Mouse (Mus musculus) kidney, postnatal 0 days (tissue): ENCODE measurements at regions not wholly inside any gene's neighbourhood (a gene's known extent, or its start where the extent isn't known, plus 50 kb on each side); places are given as distances from the start of the nearest gene placed in this dataset.

Experiments
- ATAC-seq: fragments of 200-750 bp; cut with Nextera tagmentation; replicated peaks from 2 replicates; pipeline ENCODE4 v1.8.0; 2017; ENCODE audit warnings: low read depth, moderate number of reproducible peaks, moderate TSS enrichment, moderate library complexity; ENCODE audit not compliant: low FRiP score
- DNase-seq: peaks from one replicate; pipeline ENCODE4 v3.0.0-alpha.2; 2016; ENCODE audit warnings: low spot score
- H3K27ac ChIP-seq: fragments of 300-500 bp; sonication (generic); 2 replicates; pipeline ENCODE4 v1.5.1; 2014; ENCODE audit warnings: mild to moderate bottlenecking
- H3K27me3 ChIP-seq: fragments of 300-500 bp; sonication (generic); 2 replicates; pipeline ENCODE4 v1.6.1; 2014; ENCODE audit warnings: low read length, mixed read lengths; ENCODE audit not compliant: insufficient read depth
- H3K36me3 ChIP-seq: fragments of 300-500 bp; sonication (generic); 2 replicates; pipeline ENCODE4 v1.6.1; 2014; ENCODE audit warnings: low read length, mixed read lengths; ENCODE audit not compliant: insufficient read depth
- H3K4me1 ChIP-seq: fragments of 300-500 bp; sonication (generic); replicated peaks from 2 replicates; pipeline ENCODE4 v1.6.1; 2014; ENCODE audit warnings: antibody characterized with exemption, low read length, mixed read lengths; ENCODE audit not compliant: insufficient read depth
- H3K4me2 ChIP-seq: fragments of 300-500 bp; sonication (generic); 2 replicates; pipeline ENCODE4 v1.6.1; 2014; ENCODE audit warnings: mild to moderate bottlenecking, low read length, moderate library complexity, mixed read lengths
- H3K4me3 ChIP-seq: fragments of 300-500 bp; sonication (generic); replicated peaks from 2 replicates; pipeline ENCODE4 v1.5.1; 2014; ENCODE audit warnings: low read depth, low read length
- H3K9ac ChIP-seq: fragments of 300-500 bp; sonication (generic); 2 replicates; pipeline ENCODE4 v1.6.1; 2014; ENCODE audit warnings: low read depth, low read length
- H3K9me3 ChIP-seq: fragments of 300-500 bp; sonication (generic); replicated peaks from 2 replicates; pipeline ENCODE4 v1.6.1; 2016; ENCODE audit warnings: low read length, inconsistent platforms, mixed read lengths
- CTCF ChIP-seq: IDR thresholded peaks from 2 replicates; pipeline ENCODE4 v1.5.1; 2016; ENCODE audit warnings: antibody characterized with exemption, low read depth, mild to moderate bottlenecking, moderate library complexity
- WGBS: fragments of 180-500 bp; shearing (Covaris S2); extraction: QIAGEN DNeasy Blood & Tissue Kit; methylation state at CpG from one replicate; pipeline ENCODE4 v1.1.7; 2014; 5-methylcytosine and 5-hydroxymethylcytosine counted together

DNA sequence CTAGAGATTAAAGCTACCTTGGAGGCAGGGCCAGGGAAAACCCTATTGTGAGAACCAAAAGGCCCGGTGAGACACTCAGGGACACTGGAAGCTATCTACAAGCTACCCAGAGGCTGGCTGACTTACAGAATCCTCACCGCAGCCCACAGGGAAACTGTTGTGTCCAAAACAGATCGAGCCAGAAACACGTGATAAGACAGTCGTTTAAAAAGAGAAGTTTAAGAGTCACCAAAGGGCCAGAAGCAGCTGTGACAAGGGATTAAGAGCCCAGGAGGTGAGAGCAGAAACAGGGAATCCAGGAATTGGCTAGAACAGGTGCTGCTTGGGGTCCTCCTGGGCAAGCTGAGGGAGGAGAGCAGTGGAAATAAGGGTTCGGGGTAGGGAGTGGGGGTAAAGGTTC lies 73.2 kb upstream of the Eif4g2 start:
- H3K9ac ChIP-seq = no peak overlapping the region
- no peak for TF ChIP-seq CTCF
- no peaks in the 10 kb centered on the region for H3K9me3 ChIP-seq
- no peak overlapping the region for H3K4me2 ChIP-seq
- H3K27ac ChIP-seq = no peak overlapping the region
- H3K36me3 ChIP-seq = no peaks in the 10 kb centered on the region
- DNase-seq = no peak
- 62% methylated on average over 6 of the region's 6 CpGs for WGBS
- H3K4me3 ChIP-seq = no peak overlapping the region
- ATAC-seq = no peak
- H3K27me3 ChIP-seq = no peaks in the 10 kb centered on the region
- H3K4me1 ChIP-seq = no peaks in the 10 kb centered on the region; the same call in 1 of the 2 replicates

DNA sequence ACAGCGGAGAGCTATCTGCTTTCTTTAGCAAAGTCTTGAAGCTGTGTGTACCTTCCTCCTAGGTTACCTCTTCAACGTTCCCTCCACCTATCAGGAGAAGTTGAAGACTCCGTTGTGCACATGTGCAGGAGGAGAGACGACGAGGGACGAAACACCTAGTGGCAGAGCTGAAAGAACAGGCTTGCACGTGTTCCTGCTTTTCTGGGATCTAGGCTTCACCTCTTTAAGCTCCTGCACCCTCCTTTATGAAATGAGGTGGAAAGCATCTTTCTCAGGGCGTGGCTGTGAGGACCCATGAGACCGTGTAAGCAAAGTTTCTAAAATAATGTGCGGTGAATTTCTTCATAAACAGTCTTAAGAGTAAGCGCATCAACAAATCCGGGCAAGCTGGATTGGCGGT lies 71.4 kb upstream of the Eif4g2 start:
- DNase-seq (no peak), ATAC-seq (no peak)
- Histone ChIP-seq H3K36me3 (no peaks in the 10 kb centered on the region), H3K4me2 (no peak overlapping the region), H3K9ac (no peak overlapping the region), H3K4me3 (no peak overlapping the region), H3K27me3 (no peaks in the 10 kb centered on the region), H3K9me3 (no peaks in the 10 kb centered on the region), H3K4me1 (no peaks in the 10 kb centered on the region; the same call in 1 of the 2 replicates), H3K27ac (no peak overlapping the region)
- no peak for TF ChIP-seq CTCF
- 89% methylated on average over 13 of the region's 13 CpGs for WGBS

DNA sequence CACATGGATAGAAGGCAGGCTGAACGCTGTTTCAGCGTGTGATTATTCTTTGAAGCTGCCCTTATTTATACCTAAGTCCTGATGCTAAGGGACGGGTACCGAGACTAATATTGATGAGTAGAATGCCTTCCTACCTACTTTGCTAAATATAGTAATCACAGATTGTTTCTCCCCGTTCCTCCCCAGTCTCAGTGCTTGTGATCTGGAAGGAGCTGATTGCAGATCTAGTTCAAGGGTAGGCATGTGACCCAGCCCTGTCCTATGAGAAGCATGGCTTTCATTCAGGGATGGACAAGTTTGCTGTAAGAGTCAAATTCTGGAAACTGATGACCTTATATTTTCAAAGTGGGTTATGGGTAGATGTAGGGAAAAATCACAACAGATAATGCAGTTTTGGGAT lies 67.7 kb upstream of the Eif4g2 start:
- Histone ChIP-seq H3K27ac (no peak overlapping the region), H3K4me2 (no peak overlapping the region), H3K4me1 (no peaks in the 10 kb centered on the region), H3K36me3 (no peaks in the 10 kb centered on the region), H3K9me3 (no peaks in the 10 kb centered on the region), H3K4me3 (no peak overlapping the region), H3K9ac (no peak overlapping the region), H3K27me3 (no peaks in the 10 kb centered on the region)
- WGBS = 89% methylated on average over 5 of the region's 5 CpGs
- no peak for DNase-seq
- no peak for ATAC-seq
- no peak for TF ChIP-seq CTCF

DNA sequence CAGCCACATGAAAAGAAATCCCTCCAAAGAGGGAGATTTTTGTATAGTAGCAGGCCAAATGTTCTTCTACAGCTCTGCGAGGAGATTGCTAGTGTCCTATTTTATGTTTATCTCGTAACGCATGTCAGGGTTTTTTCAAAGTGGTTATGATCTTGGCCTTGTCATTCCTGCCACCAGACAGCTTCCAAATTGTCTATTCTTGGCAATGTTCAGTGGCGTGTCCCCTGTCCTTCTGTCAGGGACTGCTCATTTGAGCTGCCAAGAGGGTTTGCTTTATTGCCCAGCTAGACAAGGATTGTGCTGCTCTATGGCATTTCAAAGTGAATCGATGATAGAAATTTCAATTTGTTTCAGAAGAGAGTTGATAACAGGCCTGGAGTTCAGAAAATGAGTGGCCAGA lies 67.3 kb upstream of the Eif4g2 start:
- Histone ChIP-seq H3K4me2 (no peak overlapping the region), H3K27ac (no peak overlapping the region), H3K27me3 (no peaks in the 10 kb centered on the region), H3K4me1 (no peaks in the 10 kb centered on the region), H3K9ac (no peak overlapping the region), H3K36me3 (no peaks in the 10 kb centered on the region), H3K4me3 (no peak overlapping the region), H3K9me3 (no peaks in the 10 kb centered on the region)
- TF ChIP-seq CTCF = no peak
- ATAC-seq (no peak), DNase-seq (no peak)
- 80% methylated on average over 5 of the region's 5 CpGs for WGBS

DNA sequence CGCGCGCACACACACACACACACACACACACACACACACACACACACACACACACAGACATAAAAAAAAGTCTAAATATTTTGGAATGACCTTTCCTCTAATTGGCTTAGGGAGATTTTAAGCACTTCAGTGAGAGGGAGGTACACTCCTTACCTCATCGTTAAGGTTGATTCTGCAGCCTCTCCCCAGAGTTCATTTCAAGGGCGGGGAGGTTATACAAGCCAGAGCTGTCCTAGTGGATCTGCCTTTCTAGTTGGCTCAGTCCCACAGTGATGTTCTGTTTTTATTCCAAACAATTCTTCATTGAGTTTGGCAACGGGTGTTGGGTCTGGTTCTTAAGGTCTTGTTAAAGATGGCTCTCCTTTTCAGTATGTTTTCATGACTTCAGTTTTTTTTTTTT lies 64.8 kb upstream of the Eif4g2 start:
- Histone ChIP-seq H3K27ac (no peak overlapping the region), H3K9me3 (no peaks in the 10 kb centered on the region), H3K27me3 (no peaks in the 10 kb centered on the region), H3K4me1 (no peaks in the 10 kb centered on the region), H3K4me2 (no peak overlapping the region), H3K36me3 (no peaks in the 10 kb centered on the region), H3K4me3 (no peak overlapping the region), H3K9ac (no peak overlapping the region)
- DNase-seq = no peak
- 76% methylated on average over 6 of the region's 6 CpGs for WGBS
- no peak for TF ChIP-seq CTCF
- no peak for ATAC-seq

DNA sequence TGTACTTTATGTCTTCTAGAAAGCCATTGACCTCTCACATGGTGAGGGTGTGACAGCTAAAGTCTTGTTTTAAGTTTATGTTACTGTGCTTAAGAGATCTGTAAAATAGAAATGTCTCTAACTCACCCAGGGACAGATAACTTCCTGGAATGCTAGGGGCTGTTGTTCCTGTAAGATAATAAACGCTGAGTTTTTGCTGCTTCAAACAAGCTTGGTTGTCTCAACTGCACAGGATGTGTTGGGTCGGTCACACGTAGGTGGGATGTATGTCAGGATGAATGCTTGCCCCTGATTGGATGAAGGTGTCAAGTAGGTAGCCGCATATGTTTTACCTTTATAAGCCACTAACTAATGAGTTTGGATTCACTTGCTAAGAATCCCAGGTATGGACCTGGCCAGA lies 63.8 kb upstream of the Eif4g2 start:
- H3K4me1 ChIP-seq = no peaks in the 10 kb centered on the region
- H3K4me2 ChIP-seq = no peak overlapping the region
- TF ChIP-seq CTCF = no peak
- no peaks in the 10 kb centered on the region for H3K27me3 ChIP-seq
- H3K27ac ChIP-seq = no peak overlapping the region
- no peaks in the 10 kb centered on the region for H3K36me3 ChIP-seq
- WGBS = 82% methylated on average over 4 of the region's 4 CpGs
- no peak overlapping the region for H3K4me3 ChIP-seq
- DNase-seq = no peak
- no peaks in the 10 kb centered on the region for H3K9me3 ChIP-seq
- H3K9ac ChIP-seq = no peak overlapping the region
- no peak for ATAC-seq

DNA sequence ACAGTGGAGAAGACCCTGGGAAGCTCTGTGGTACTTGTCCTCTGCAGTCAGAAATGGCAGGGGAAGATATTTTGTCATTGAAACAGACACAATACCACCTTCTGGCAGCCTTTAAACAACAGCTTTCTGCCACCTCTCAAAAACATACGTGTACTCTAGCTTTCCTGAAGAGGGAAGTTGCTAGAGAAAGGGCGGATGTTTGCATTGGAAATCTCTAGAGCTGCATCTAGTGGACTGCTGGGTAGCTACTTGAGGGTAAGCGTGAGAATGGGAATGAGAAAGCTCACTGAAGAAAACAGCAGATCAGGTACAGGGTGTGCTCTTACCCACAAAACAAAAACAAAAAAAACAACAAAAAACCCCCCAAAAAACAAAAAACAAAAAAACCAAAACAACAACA lies 61.4 kb upstream of the Eif4g2 start:
- H3K27ac ChIP-seq = no peak overlapping the region
- DNase-seq (no peak), ATAC-seq (no peak)
- H3K4me3 ChIP-seq = no peak overlapping the region
- no peaks in the 10 kb centered on the region for H3K9me3 ChIP-seq
- no peak overlapping the region for H3K9ac ChIP-seq
- no peak overlapping the region for H3K4me2 ChIP-seq
- no peaks in the 10 kb centered on the region for H3K36me3 ChIP-seq
- no peaks in the 10 kb centered on the region for H3K4me1 ChIP-seq
- WGBS = 74% methylated on average over 3 of the region's 3 CpGs
- TF ChIP-seq CTCF = no peak
- no peaks in the 10 kb centered on the region for H3K27me3 ChIP-seq
